Mouse (Mus musculus) neural tube, embryonic 12.5 days (tissue): ENCODE measurements around the gene Phyhipl. TPM values are rescaled to one million over a fixed set of nuclear protein-coding genes. Genes with fewer than 3 reads are reported as not detected.

Experiments
- ATAC-seq: fragments of 200-750 bp; cut with Nextera tagmentation; 2 replicates; pipeline ENCODE4 v1.8.0; 2017; ENCODE audit warnings: low read depth, mild to moderate bottlenecking, moderate TSS enrichment, moderate library complexity; ENCODE audit not compliant: low FRiP score
- H3K27ac ChIP-seq: fragments of 300-500 bp; sonication (generic); 2 replicates; pipeline ENCODE4 v1.5.1; 2016
- H3K27me3 ChIP-seq: fragments of 300-500 bp; sonication (generic); replicated peaks from 2 replicates; pipeline ENCODE4 v1.6.1; 2016; ENCODE audit warnings: mild to moderate bottlenecking
- H3K36me3 ChIP-seq: fragments of 300-500 bp; sonication (generic); 2 replicates; pipeline ENCODE4 v1.6.1; 2016; ENCODE audit warnings: mild to moderate bottlenecking
- H3K4me1 ChIP-seq: fragments of 300-500 bp; sonication (generic); 2 replicates; pipeline ENCODE4 v1.6.1; 2016
- H3K4me2 ChIP-seq: fragments of 300-500 bp; sonication (generic); replicated peaks from 2 replicates; pipeline ENCODE4 v1.6.1; 2016; ENCODE audit warnings: mild to moderate bottlenecking
- H3K4me3 ChIP-seq: fragments of 300-500 bp; sonication (generic); 2 replicates; pipeline ENCODE4 v1.5.1; 2016
- H3K9ac ChIP-seq: fragments of 300-500 bp; sonication (generic); 2 replicates; pipeline ENCODE4 v1.6.1; 2016; ENCODE audit warnings: mild to moderate bottlenecking
- H3K9me3 ChIP-seq: fragments of 300-500 bp; sonication (generic); 2 replicates; pipeline ENCODE4 v1.6.1; 2016; ENCODE audit warnings: mild to moderate bottlenecking
- WGBS: fragments of 180-500 bp; shearing (Covaris S2); methylation state at CpG from one replicate; pipeline ENCODE4 v1.1.7; 2016; 5-methylcytosine and 5-hydroxymethylcytosine counted together
- polyA plus RNA-seq: library from polyadenylated mRNA; unstranded; fragments of >200 nt; fragmentation: Nextera tagmentation; extraction: Ambion mirVana; gene quantifications from 2 replicates; pipeline ENCODE4 v1.2.1, GENCODE M21; 2016

Phyhipl gene
- polyA plus RNA-seq = 202 and 203 TPM in 2 replicates

- 25% methylated on average over 7 of the region's 7 CpGs for WGBS
- H3K27me3 ChIP-seq = no peaks in the 10 kb centered on the region
- H3K27ac ChIP-seq = no peak within 1 kb of the TSS
- H3K36me3 ChIP-seq = no peaks in the 10 kb centered on the region
- H3K4me2 ChIP-seq = no peak within 1 kb of the TSS
- ATAC-seq = no peak
- no peak within 1 kb of the TSS for H3K4me3 ChIP-seq
- peaks cover 25% of the 10 kb centered on the region; the same call in 1 of the 2 replicates for H3K4me1 ChIP-seq
- H3K9ac ChIP-seq = no peak within 1 kb of the TSS
- peaks cover 5% of the 10 kb centered on the region; the same call in 1 of the 2 replicates for H3K9me3 ChIP-seq
Observed at GRCm38 (mm10) chr10:70655828-70656227, at the start of gene Phyhipl. TSS of gene Phyhipl (minus strand) at chr10:70655965.

- ATAC-seq = no peak
- H3K36me3 ChIP-seq = no peaks in the 10 kb centered on the region
- no peak overlapping the region for H3K27ac ChIP-seq
- H3K4me1 ChIP-seq = no peaks in the 10 kb centered on the region
- no peak overlapping the region for H3K4me3 ChIP-seq
- H3K27me3 ChIP-seq = no peaks in the 10 kb centered on the region
- peaks cover 5% of the 10 kb centered on the region for H3K9me3 ChIP-seq
- 78% methylated on average over 6 of the region's 6 CpGs for WGBS
- no peak overlapping the region for H3K9ac ChIP-seq
- no peak overlapping the region for H3K4me2 ChIP-seq
Observed at GRCm38 (mm10) chr10:70703211-70703610, 47.4 kb upstream of the Phyhipl start.

- H3K4me3 ChIP-seq = no peak overlapping the region
- no peak overlapping the region for H3K9ac ChIP-seq
- ATAC-seq = no peak
- no peak overlapping the region for H3K4me2 ChIP-seq
- no peaks in the 10 kb centered on the region for H3K4me1 ChIP-seq
- 90% methylated on average over 7 of the region's 7 CpGs for WGBS
- no peaks in the 10 kb centered on the region for H3K36me3 ChIP-seq
- no peaks in the 10 kb centered on the region for H3K27me3 ChIP-seq
- H3K27ac ChIP-seq = no peak overlapping the region
- H3K9me3 ChIP-seq = no peaks in the 10 kb centered on the region
Observed at GRCm38 (mm10) chr10:70699581-70699980, 43.8 kb upstream of the Phyhipl start.

GRCm38 (mm10) chr10:70698014-70698413 lies 42.2 kb upstream of the Phyhipl start:
- 94% methylated on average over 3 of the region's 3 CpGs for WGBS
- Histone ChIP-seq H3K27me3 (no peaks in the 10 kb centered on the region), H3K4me3 (no peak overlapping the region), H3K36me3 (no peaks in the 10 kb centered on the region), H3K4me2 (no peak overlapping the region), H3K9me3 (no peaks in the 10 kb centered on the region), H3K4me1 (no peaks in the 10 kb centered on the region), H3K27ac (no peak overlapping the region), H3K9ac (no peak overlapping the region)
- no peak for ATAC-seq

- Histone ChIP-seq H3K4me3 (no peak overlapping the region), H3K27me3 (no peaks in the 10 kb centered on the region), H3K9me3 (no peaks in the 10 kb centered on the region), H3K9ac (no peak overlapping the region), H3K4me1 (no peaks in the 10 kb centered on the region), H3K27ac (no peak overlapping the region), H3K36me3 (no peaks in the 10 kb centered on the region), H3K4me2 (no peak overlapping the region)
- no peak for ATAC-seq
- 83% methylated on average over 29 of the region's 29 CpGs for WGBS
Observed at GRCm38 (mm10) chr10:70696748-70697585, 41.2 kb upstream of the Phyhipl start.

GRCm38 (mm10) chr10:70689346-70689745 lies 33.6 kb upstream of the Phyhipl start:
- Histone ChIP-seq H3K9ac (no peak overlapping the region), H3K27ac (no peak overlapping the region), H3K4me2 (no peak overlapping the region), H3K27me3 (no peaks in the 10 kb centered on the region), H3K9me3 (no peaks in the 10 kb centered on the region), H3K4me3 (no peak overlapping the region), H3K36me3 (no peaks in the 10 kb centered on the region), H3K4me1 (peaks cover 6% of the 10 kb centered on the region; the same call in 1 of the 2 replicates)
- WGBS = 84% methylated on average over 6 of the region's 6 CpGs
- ATAC-seq = no peak

- H3K27ac ChIP-seq = no peak overlapping the region
- no peaks in the 10 kb centered on the region for H3K9me3 ChIP-seq
- no peak overlapping the region for H3K4me2 ChIP-seq
- H3K36me3 ChIP-seq = no peaks in the 10 kb centered on the region
- no peaks in the 10 kb centered on the region for H3K27me3 ChIP-seq
- no peak overlapping the region for H3K4me3 ChIP-seq
- no peak for ATAC-seq
- H3K9ac ChIP-seq = no peak overlapping the region
- H3K4me1 ChIP-seq = peaks cover 6% of the 10 kb centered on the region; the same call in 1 of the 2 replicates
- WGBS = 73% methylated on average over 8 of the region's 8 CpGs
Observed at GRCm38 (mm10) chr10:70688881-70689280, 33.1 kb upstream of the Phyhipl start.

- WGBS = 23% methylated on average over 11 of the region's 11 CpGs
- Histone ChIP-seq H3K9me3 (no peaks in the 10 kb centered on the region), H3K4me3 (no peak overlapping the region), H3K4me1 (peaks cover 6% of the 10 kb centered on the region; the same call in 1 of the 2 replicates), H3K36me3 (no peaks in the 10 kb centered on the region), H3K4me2 (no peak overlapping the region), H3K27ac (no peak overlapping the region), H3K27me3 (no peaks in the 10 kb centered on the region), H3K9ac (no peak overlapping the region)
- ATAC-seq = peak; percentile 66
Observed at GRCm38 (mm10) chr10:70686941-70687703, 31.4 kb upstream of the Phyhipl start.

GRCm38 (mm10) chr10:70686505-70686904 lies 30.7 kb upstream of the Phyhipl start:
- Histone ChIP-seq H3K27me3 (no peaks in the 10 kb centered on the region), H3K27ac (no peak overlapping the region), H3K9me3 (no peaks in the 10 kb centered on the region), H3K4me1 (peaks cover 6% of the 10 kb centered on the region; the same call in 1 of the 2 replicates), H3K4me3 (no peak overlapping the region), H3K36me3 (no peaks in the 10 kb centered on the region), H3K4me2 (no peak overlapping the region), H3K9ac (no peak overlapping the region)
- peak; percentile 88 for ATAC-seq
- WGBS = 8% methylated on average over 3 of the region's 3 CpGs

GRCm38 (mm10) chr10:70683508-70683907 lies 27.7 kb upstream of the Phyhipl start:
- Histone ChIP-seq H3K36me3 (no peaks in the 10 kb centered on the region), H3K4me3 (no peak overlapping the region), H3K27me3 (no peaks in the 10 kb centered on the region), H3K4me1 (peaks cover 6% of the 10 kb centered on the region; the same call in 1 of the 2 replicates), H3K27ac (no peak overlapping the region), H3K9me3 (no peaks in the 10 kb centered on the region), H3K9ac (no peak overlapping the region), H3K4me2 (no peak overlapping the region)
- WGBS = 93% methylated on average over 4 of the region's 4 CpGs
- ATAC-seq = no peak

- Histone ChIP-seq H3K4me3 (no peak overlapping the region), H3K4me2 (no peak overlapping the region), H3K4me1 (no peaks in the 10 kb centered on the region), H3K9me3 (no peaks in the 10 kb centered on the region), H3K36me3 (no peaks in the 10 kb centered on the region), H3K27ac (no peak overlapping the region), H3K27me3 (no peaks in the 10 kb centered on the region), H3K9ac (no peak overlapping the region)
- WGBS = 91% methylated on average over 1 of the region's 1 CpGs
- ATAC-seq = no peak
Observed at GRCm38 (mm10) chr10:70677946-70678345, 22.2 kb upstream of the Phyhipl start.

GRCm38 (mm10) chr10:70656272-70656671 lies 507 bp upstream of the Phyhipl start:
- Histone ChIP-seq H3K4me1 (peaks cover 25% of the 10 kb centered on the region; the same call in 1 of the 2 replicates), H3K4me2 (no peak overlapping the region), H3K27me3 (no peaks in the 10 kb centered on the region), H3K27ac (no peak overlapping the region), H3K36me3 (no peaks in the 10 kb centered on the region), H3K9me3 (peaks cover 8% of the 10 kb centered on the region; the same call in 1 of the 2 replicates), H3K9ac (no peak overlapping the region), H3K4me3 (no peak overlapping the region)
- 31% methylated on average over 6 of the region's 6 CpGs for WGBS
- ATAC-seq = no peak
